Mouse (Mus musculus): ENCODE results near the gene Clec12b.
"Not testable (repeated sequence)": the region's sequence is repeated elsewhere in the genome, so short reads cannot be mapped to it uniquely, and the experiment has no call there.

The Clec12b gene

DNA sequence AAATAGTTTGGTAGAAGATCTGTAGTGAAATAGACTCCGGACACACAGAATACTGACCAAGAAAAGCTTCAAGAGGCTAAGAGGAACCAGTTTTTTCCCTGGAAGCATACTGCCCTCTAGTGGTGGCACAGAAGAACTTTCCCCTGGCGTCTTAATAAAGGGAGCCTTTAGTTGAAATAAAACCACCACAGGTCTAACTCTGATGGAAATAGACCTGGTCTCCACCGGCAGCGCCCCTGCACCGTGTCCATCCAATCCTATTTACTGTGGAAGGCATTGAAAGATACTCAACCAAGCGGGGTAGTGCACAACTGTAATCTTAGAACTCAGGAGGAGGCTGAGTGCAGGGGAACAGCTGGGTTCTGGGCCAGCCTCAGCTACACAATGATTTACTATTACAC, 19.7 kb downstream of the Clec12b start:
- DNase-seq, result peak; percentile 16

GRCm38 (mm10) chr6:129363942-129364341, 21.7 kb downstream of the Clec12b start:
- DNase-seq, result no peak

DNA sequence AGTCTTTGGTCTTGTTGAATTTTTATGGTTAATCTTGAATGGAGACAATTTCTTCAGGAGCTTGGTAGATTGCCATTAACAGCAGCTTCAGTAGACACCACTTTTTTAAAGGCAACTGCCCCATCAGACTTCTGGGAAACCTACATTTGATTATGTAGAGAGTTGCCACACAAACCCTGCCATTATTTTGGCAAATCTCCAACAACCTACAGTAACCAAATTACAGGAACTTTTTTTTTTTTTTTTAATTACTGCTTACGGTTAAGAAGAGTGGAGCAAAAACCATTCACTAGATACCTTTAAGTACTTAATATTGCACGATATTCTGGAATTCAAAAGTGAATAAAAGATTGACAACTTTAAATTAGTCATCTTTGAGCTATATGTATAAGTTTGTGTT, 26.2 kb downstream of the Clec12b start:
- DNase-seq, result no peak

GRCm38 (mm10) chr6:129356430-129356829, 29.2 kb downstream of the Clec12b start:
- no peak for DNase-seq

- no peak for DNase-seq
Measured at GRCm38 (mm10) chr6:129355774-129356173, 29.9 kb downstream of the Clec12b start.

DNA sequence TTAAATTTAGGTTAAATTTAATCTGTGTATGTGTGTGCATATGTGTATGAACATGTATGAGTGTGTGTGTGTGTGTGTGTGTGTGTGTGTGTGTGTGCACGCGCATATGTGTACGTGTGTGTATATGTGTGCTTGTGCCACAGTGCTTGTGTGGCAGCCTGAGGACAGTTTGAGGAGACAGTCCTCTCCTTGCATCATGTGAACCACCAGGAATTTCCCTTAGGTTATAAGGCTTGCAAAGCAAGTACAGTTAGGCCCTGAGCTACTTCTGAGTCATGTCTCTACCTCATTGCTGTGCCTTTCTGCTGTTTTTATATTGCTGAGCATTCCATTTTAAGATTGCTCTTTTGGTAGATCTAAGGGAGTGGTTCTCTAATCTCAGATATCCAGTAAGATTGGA, 34.6 kb downstream of the Clec12b start:
- no peak for DNase-seq

GRCm38 (mm10) chr6:129349524-129350352, 35.9 kb downstream of the Clec12b start:
- DNase-seq, result no peak

DNA sequence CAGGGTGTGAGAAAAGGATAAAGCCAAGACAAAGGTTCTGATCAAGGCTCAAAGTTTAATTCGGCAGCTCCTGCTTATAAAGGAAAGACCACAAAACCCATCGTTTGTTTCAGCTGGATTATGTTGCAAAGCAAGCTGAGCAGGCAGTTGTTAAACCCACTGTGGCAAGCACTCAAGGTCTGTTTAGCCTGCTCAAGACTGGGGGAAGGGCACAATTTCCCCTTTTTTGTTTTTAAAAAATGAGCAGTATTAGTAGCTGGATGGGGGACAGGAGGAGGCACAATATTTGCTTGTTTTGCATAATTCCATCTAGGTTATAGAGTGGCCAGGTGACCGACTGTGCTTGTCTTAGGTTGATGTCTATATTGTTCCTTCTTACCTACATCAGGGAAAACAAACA, 41.3 kb downstream of the Clec12b start:
- no peak for DNase-seq

- not testable (repeated sequence) for DNase-seq
Measured at GRCm38 (mm10) chr6:129342391-129342790, 43.3 kb downstream of the Clec12b start, which contains the start of gene Clec12a. Gene Clec12a (plus strand): TSS chr6:129342691.

DNA sequence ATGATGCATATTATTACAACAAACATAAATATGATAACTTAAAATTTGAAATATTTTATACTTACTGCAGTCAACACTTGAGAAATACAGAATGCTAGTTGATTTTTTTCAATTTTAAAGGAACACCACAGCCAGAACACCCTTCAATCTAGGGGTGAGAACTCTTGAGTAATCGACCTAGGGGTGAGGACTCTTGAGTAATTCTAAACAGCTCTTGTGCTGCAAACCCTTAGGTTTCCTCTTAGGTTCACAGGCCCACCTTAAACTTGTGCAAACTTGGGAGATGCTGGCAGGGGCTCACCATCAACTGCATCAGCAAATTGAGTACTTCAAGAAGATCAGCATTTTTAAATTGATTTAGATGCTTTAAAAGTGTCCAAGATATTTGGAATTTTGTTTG, 47.9 kb downstream of the Clec12b start:
- no peak for DNase-seq

DNA sequence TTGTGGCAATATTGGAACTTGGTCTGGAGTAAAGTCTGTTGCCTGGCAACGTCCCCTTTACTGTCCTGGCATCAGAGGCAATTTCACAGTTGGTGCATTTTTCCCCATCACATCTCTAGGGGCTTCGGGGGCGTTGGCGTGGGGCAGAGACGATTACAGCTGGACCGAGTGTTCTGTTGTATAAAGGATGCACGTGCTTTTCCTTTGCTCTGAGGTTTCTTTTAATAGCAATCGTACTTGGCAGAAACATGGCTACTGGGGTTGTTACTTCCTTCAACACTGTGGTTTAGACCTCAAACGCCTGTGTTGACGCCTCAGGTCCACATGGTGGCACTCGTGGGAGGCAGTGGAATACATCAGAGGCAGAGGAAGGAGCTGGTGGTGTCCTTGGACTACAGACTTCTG, 52.0 kb downstream of the Clec12b start:
- DNase-seq, result peak; percentile 31

GRCm38 (mm10) chr6:129331610-129332009, 54.1 kb downstream of the Clec12b start, which contains the start of gene 4922502D21Rik:
Gene 4922502D21Rik (minus strand): TSS chr6:129331796.
- DNase-seq, result no peak

DNA sequence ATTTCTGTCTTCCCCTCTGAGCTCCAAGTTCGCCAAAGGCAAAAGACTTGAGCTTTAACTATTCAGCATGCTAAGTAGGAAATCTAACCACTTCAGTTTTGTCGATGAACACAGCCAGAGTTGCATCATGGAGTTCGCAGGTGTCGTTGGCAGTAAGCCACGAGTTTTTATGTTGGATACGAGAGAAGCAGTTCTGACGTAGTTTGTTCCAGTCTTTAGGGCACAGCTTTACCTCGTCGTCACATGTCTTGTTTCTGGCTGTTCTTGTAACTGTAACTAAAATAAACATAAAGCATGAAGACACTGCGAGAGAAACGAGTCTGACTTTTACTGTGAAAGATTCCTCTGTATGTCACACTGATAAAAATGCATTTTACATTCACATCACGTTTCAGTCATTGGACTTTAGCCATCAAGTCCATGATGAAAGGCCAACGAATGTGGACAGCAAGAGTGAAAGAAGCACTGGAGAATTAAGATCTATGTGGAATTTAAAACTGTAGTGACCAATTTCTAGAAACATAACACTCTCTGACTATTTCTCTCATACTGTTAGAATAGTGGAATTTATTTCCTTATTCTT, 59.0 kb downstream of the Clec12b start:
- no peak for DNase-seq

DNA sequence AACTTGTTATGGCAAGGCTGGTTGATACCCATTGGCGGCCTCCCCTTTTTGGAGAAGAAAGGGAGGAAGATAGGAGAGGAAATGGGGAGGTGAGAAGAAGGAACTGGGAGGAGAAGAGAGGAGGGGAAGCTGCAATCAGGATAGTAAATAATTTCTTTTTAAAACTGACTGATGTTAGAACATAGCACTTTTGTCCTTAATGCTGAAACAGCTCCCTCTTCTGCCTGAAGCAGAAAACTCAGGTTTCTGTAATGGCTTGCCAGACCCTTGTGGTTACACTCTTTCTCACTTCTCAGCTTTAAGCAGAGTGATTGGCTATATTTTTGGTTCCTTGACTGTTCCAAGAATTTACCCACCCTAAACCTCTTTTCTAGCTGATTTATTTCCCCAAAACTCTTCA, 59.7 kb downstream of the Clec12b start:
- DNase-seq, result no peak
